Mouse (Mus musculus) ES-Bruce4 (cell line): ENCODE data around the gene Casq2.
"Not testable (repeated sequence)": the region's sequence is repeated elsewhere in the genome, so short reads cannot be mapped to it uniquely, and the experiment has no call there.

ENCODE experiments used
- CTCF ChIP-seq: IDR thresholded peaks from one replicate; pipeline ENCODE4 v1.8.1; 2011; ENCODE audit warnings: low read depth, low read length
- POLR2A ChIP-seq: IDR thresholded peaks from one replicate; pipeline ENCODE4 v1.8.1; 2011; ENCODE audit warnings: low read length; ENCODE audit not compliant: insufficient read depth

GRCm38 (mm10) chr3:102163861-102164260 lies 77.6 kb downstream of the Casq2 start:
- TF ChIP-seq POLR2A, CTCF: not testable (repeated sequence)
